Mouse (Mus musculus) embryonic facial prominence, embryonic 11.5 days (tissue): ENCODE results near the gene Pak6. TPM values are rescaled to one million over a fixed set of nuclear protein-coding genes. Genes with fewer than 3 reads are reported as not detected.

Source experiments
- ATAC-seq: fragments of 200-750 bp; cut with Nextera tagmentation; replicated peaks from 2 replicates; pipeline ENCODE4 v1.8.0; 2017; ENCODE audit warnings: low read depth; ENCODE audit not compliant: insufficient number of reproducible peaks, low FRiP score, low TSS enrichment
- DNase-seq: peaks from one replicate; pipeline ENCODE4 v3.0.0-alpha.2; 2015; ENCODE audit warnings: low spot score
- H3K27ac ChIP-seq: fragments of 300-500 bp; sonication (generic); replicated peaks from 2 replicates; pipeline ENCODE4 v1.5.1; 2014; ENCODE audit warnings: mild to moderate bottlenecking, low read depth, low read length, control low read depth
- H3K27me3 ChIP-seq: fragments of 300-500 bp; sonication (generic); 2 replicates; pipeline ENCODE4 v1.6.1; 2014; ENCODE audit warnings: mild to moderate bottlenecking, low read length, moderate library complexity, mixed read lengths; ENCODE audit not compliant: control insufficient read depth, insufficient read depth
- H3K36me3 ChIP-seq: fragments of 300-500 bp; sonication (generic); replicated peaks from 2 replicates; pipeline ENCODE4 v1.6.1; 2014; ENCODE audit warnings: low read depth, mild to moderate bottlenecking, low read length, moderate library complexity, mixed read lengths; ENCODE audit not compliant: control insufficient read depth, insufficient read depth
- H3K4me1 ChIP-seq: fragments of 300-500 bp; sonication (generic); 2 replicates; pipeline ENCODE4 v1.6.1; 2014; ENCODE audit warnings: low read length, mixed read lengths; ENCODE audit not compliant: control insufficient read depth, insufficient read depth
- H3K4me2 ChIP-seq: fragments of 300-500 bp; sonication (generic); 2 replicates; pipeline ENCODE4 v1.6.1; 2014; ENCODE audit warnings: low read depth, mild to moderate bottlenecking, control low read depth, low read length, moderate library complexity
- H3K4me3 ChIP-seq: fragments of 300-500 bp; sonication (generic); 2 replicates; pipeline ENCODE4 v1.5.1; 2014; ENCODE audit warnings: low read depth, low read length, control low read depth
- H3K9ac ChIP-seq: fragments of 300-500 bp; sonication (generic); replicated peaks from 2 replicates; pipeline ENCODE4 v1.6.1; 2014; ENCODE audit warnings: mild to moderate bottlenecking, control low read depth, low read length
- H3K9me3 ChIP-seq: fragments of 300-500 bp; sonication (generic); replicated peaks from 2 replicates; pipeline ENCODE4 v1.6.1; 2016; ENCODE audit warnings: mild to moderate bottlenecking, low read length, inconsistent platforms, mixed read lengths; ENCODE audit not compliant: control insufficient read depth
- WGBS: fragments of 180-500 bp; shearing (Covaris S2); extraction: QIAGEN DNeasy Blood & Tissue Kit; methylation state at CpG from one replicate; pipeline ENCODE4 v1.1.7; 2014; 5-methylcytosine and 5-hydroxymethylcytosine counted together
- polyA plus RNA-seq: library from polyadenylated mRNA; unstranded; fragments of >200 nt; fragmentation: Nextera tagmentation; extraction: Ambion mirVana; gene quantifications from 2 replicates; pipeline ENCODE4 v1.2.1, GENCODE M21; 2014

The Pak6 gene
- polyA plus RNA-seq, 1 experiment from 2014 or later: 0.50 TPM

- H3K4me3 ChIP-seq: no peak overlapping the region
- H3K27me3 ChIP-seq: no peaks in the 10 kb centered on the region
- WGBS: 27% methylated on average over 8 of the region's 8 CpGs
- H3K9me3 ChIP-seq: no peaks in the 10 kb centered on the region
- H3K4me2 ChIP-seq: no peak overlapping the region
- H3K4me1 ChIP-seq: 0 out of 2 replicates have a peak, but pooled peaks cover 4% of the 10 kb centered on the region
- no peaks in the 10 kb centered on the region for H3K36me3 ChIP-seq
- no peak overlapping the region for H3K27ac ChIP-seq
- no peak overlapping the region for H3K9ac ChIP-seq
- no peak for ATAC-seq
- no peak for DNase-seq
Observed at GRCm38 (mm10) chr2:118729816-118730621, 66.9 kb downstream of the Pak6 start.

DNA sequence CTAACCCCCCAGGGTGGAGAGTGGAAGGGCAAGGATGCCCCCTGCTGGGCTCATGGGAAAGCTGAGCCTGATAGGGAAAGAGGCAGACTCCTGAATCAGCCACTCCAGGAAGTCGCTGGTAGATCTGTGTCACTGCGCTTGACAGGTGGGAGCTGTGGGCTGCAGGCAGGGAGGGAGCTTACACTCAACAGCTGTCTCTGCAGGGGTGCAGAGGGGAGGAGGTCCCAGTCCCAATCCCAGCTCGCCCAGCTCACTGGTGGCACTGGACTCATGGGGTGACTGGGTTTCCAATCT is 67.5 kb downstream of the Pak6 start:
- H3K27ac ChIP-seq: no peak overlapping the region
- no peak for ATAC-seq
- 0 out of 2 replicates have a peak, but pooled peaks cover 4% of the 10 kb centered on the region for H3K4me1 ChIP-seq
- H3K9me3 ChIP-seq: no peaks in the 10 kb centered on the region
- H3K9ac ChIP-seq: no peak overlapping the region
- no peak overlapping the region for H3K4me3 ChIP-seq
- peak; percentile 53 for DNase-seq
- WGBS: 8% methylated on average over 3 of the region's 3 CpGs
- no peaks in the 10 kb centered on the region for H3K36me3 ChIP-seq
- H3K4me2 ChIP-seq: no peak overlapping the region
- H3K27me3 ChIP-seq: no peaks in the 10 kb centered on the region

- Histone ChIP-seq H3K9me3 (no peaks in the 10 kb centered on the region), H3K27me3 (no peaks in the 10 kb centered on the region), H3K4me2 (no peak overlapping the region), H3K4me1 (0 out of 2 replicates have a peak, but pooled peaks cover 4% of the 10 kb centered on the region), H3K9ac (no peak overlapping the region), H3K4me3 (no peak overlapping the region), H3K27ac (no peak overlapping the region), H3K36me3 (no peaks in the 10 kb centered on the region)
- ATAC-seq: no peak
- 84% methylated on average over 5 of the region's 5 CpGs for WGBS
- no peak for DNase-seq
Observed at GRCm38 (mm10) chr2:118731981-118732380, 68.9 kb downstream of the Pak6 start.

GRCm38 (mm10) chr2:118733341-118733740 is 70.2 kb downstream of the Pak6 start:
- Histone ChIP-seq H3K4me1 (0 out of 2 replicates have a peak, but pooled peaks cover 4% of the 10 kb centered on the region), H3K4me2 (no peak overlapping the region), H3K27ac (no peak overlapping the region), H3K27me3 (no peaks in the 10 kb centered on the region), H3K9ac (no peak overlapping the region), H3K36me3 (no peaks in the 10 kb centered on the region), H3K9me3 (no peaks in the 10 kb centered on the region), H3K4me3 (no peak overlapping the region)
- no peak for ATAC-seq
- 72% methylated on average over 5 of the region's 5 CpGs for WGBS
- no peak for DNase-seq

DNA sequence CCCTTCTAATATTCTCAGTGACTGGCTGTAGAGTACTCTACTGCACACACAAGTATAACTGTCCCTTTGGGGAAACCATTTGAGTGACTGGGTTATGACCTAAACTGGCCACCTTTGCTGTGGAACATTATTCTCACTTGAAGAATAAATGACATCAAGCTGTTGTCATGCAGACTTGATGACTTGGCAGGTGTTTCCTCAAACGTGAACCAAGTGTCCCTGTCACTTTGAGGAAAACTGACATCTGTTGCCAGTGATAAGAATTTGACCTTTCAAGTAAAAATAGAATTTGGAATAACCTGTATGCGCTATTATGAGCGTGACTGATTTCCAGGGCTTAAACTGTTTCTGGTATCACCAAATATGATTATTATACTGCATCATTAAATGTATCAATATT is 77.2 kb downstream of the Pak6 start:
- peaks cover 4% of the 10 kb centered on the region for H3K4me1 ChIP-seq
- DNase-seq: no peak
- no peak for ATAC-seq
- H3K4me3 ChIP-seq: no peak overlapping the region
- no peaks in the 10 kb centered on the region for H3K9me3 ChIP-seq
- H3K36me3 ChIP-seq: no peaks in the 10 kb centered on the region
- H3K9ac ChIP-seq: no peak overlapping the region
- WGBS: 63% methylated on average over 3 of the region's 3 CpGs
- no peak overlapping the region for H3K4me2 ChIP-seq
- H3K27me3 ChIP-seq: peaks cover 7% of the 10 kb centered on the region
- H3K27ac ChIP-seq: no peak overlapping the region

DNA sequence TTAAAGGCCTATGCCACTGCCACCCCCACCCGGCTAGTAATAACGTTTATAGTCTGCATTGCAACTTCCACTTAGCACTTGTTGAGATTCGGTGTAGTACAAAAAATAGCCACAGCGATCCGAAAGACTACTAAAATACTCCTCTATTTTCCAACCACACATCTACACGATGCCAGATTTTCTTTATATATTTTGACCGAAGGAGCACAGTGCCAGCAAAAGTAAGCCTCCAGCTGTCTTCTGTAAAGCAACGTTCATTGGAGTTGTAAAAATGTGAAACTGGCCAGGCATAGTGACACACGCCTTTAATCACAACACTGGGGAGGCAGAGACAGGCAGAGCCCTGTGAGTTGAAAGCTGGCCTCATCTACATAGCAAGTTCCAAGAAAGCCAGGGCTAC is 78.1 kb downstream of the Pak6 start:
- WGBS: 74% methylated on average over 9 of the region's 9 CpGs
- DNase-seq (no peak), ATAC-seq (no peak)

GRCm38 (mm10) chr2:118743261-118743943 is 80.3 kb downstream of the Pak6 start:
- H3K4me2 ChIP-seq: no peak overlapping the region
- no peak overlapping the region for H3K27ac ChIP-seq
- H3K4me1 ChIP-seq: peaks cover 4% of the 10 kb centered on the region
- no peak overlapping the region for H3K9ac ChIP-seq
- ATAC-seq (no peak), DNase-seq (peak; percentile 78)
- H3K9me3 ChIP-seq: no peaks in the 10 kb centered on the region
- H3K36me3 ChIP-seq: no peaks in the 10 kb centered on the region
- no peak overlapping the region for H3K4me3 ChIP-seq
- H3K27me3 ChIP-seq: peaks cover 7% of the 10 kb centered on the region
- WGBS: 27% methylated on average over 8 of the region's 8 CpGs

More for the DNA sequence above, 78.1 kb downstream of the Pak6 start:
- Histone ChIP-seq H3K9ac (no peak overlapping the region), H3K27me3 (peaks cover 7% of the 10 kb centered on the region), H3K4me1 (peaks cover 4% of the 10 kb centered on the region), H3K9me3 (no peaks in the 10 kb centered on the region), H3K4me2 (no peak overlapping the region), H3K27ac (no peak overlapping the region), H3K36me3 (no peaks in the 10 kb centered on the region), H3K4me3 (no peak overlapping the region)

DNA sequence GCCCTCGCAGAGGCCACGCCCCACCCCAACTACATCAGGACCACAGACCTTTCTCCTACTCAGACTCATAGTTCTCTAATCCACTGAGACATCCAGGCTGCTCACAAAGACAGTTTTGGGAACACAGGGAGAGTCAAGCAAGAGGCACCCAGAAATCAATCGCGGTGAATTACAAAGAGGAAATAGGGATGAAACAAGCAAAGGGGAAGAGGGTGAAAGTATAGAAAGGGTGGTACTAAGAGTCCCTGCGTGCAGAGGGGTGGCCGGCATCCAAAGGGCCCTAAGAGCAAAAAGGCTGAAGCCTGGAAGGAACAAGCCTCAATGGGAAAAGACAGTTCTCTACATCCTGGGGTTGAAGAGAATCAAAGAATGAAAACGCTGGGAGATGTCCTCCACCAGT is 81.5 kb downstream of the Pak6 start:
- Histone ChIP-seq H3K4me3 (no peak overlapping the region; the same call in 1 of the 2 replicates), H3K27me3 (peaks cover 7% of the 10 kb centered on the region), H3K4me1 (peaks cover 4% of the 10 kb centered on the region), H3K9ac (no peak overlapping the region), H3K27ac (no peak overlapping the region), H3K36me3 (no peaks in the 10 kb centered on the region), H3K4me2 (no peak overlapping the region), H3K9me3 (no peaks in the 10 kb centered on the region)
- ATAC-seq (no peak), DNase-seq (no peak)
- 9% methylated on average over 7 of the region's 7 CpGs for WGBS
